Mouse (Mus musculus) CD4-positive, CD25-positive, alpha-beta regulatory T cell, adult 2 months (primary cell): Measurements from ENCODE around the gene Gm28043.

ENCODE experiments used
- DNase-seq: peaks from one replicate; pipeline ENCODE4 v3.0.0-alpha.2; 2012; ENCODE audit warnings: low read depth, low spot score

Gm28043 gene

DNA sequence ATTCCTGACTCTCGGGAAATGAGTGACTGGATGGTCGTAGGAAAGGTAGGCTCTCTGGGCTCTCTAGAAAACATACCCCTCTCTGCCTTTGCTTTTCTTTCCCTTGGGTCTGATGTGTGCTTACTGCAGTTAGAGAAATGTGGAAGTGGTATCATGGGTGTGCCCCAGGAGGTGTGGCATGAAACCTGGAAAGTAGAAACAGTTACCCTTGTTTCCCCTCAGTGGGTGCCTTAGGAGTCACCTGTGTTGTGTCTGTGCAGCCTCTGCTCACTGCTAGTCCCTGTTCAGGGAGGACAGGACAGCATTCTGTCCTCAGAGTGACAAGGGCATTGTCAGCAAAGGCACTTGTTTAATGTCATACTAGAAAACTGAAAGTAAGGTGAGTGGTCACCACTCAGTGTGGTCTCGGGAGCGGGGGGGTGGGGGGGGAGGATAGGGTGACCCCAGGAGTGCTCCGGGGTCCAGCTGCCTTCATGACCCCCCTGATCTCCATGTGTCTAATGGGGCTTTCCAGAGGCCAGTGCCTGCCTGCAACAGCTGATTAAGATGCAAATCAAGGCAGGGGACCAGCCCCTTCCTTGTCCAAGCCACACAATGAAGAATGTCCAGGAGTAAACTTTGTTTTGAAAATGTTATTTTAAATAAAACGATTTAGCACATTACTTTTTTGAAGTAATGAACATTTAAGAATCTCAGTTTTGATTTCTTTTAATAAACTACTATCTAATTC, 64.5 kb downstream of the Gm28043 start:
- no peak for DNase-seq

DNA sequence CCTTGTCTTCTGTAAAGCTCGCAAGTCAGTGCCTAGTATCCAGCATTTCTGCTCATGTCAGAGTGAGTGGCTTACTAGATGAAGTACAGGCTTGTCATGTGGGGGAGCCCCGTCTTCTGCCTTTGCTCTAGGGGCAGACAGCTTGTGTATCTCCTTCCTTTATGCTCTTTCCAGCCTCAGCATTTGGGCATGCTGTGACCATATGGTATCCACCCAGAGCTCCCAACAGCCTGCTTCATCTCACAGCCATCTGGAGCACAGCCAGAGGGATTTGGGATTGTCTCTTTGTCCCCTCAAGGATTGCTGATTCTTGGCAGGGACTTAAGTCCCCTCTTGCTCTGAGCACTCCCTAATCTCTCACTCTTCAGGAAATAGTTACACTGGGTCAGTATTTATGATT, 65.5 kb downstream of the Gm28043 start:
- no peak for DNase-seq

DNA sequence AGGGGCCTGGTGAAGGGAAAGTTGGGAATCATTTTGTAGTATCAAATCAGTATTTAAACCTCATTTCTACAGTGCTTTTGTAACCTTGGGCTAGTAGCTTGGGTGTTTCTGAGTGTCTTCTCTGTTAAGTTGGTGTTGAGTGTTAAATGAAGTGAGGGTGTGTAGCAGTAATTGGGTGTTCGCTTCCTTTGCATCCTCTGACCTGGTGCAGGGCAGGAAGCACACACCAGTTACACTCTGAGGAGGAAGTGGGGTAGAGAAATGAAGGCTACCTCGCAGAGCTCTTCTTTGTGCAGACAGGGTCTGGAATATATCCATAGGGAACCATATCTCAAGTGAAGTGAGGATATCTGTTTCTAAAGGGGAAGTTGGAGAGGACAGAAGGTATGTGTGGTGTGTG, 66.2 kb downstream of the Gm28043 start:
- DNase-seq, result no peak

DNA sequence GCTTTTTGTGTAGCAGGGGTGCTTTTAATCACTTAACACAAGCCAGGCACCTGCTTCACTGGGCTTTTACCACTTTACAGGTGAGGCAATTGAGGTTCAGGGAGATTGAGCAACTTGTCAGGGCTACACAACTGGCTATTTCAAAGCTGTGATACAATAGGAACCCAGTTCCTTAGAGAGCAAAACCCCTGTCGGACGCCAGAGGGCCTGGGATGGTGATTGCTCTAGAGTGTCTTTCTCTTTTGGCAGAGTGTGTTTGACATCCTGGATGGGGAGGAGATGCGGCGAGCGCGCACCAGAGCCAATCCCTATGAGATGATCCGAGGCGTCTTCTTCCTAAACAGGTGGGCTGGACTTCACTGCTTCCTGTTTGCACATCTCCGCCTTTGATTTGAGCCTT, 67.0 kb downstream of the Gm28043 start:
- no peak for DNase-seq

DNA sequence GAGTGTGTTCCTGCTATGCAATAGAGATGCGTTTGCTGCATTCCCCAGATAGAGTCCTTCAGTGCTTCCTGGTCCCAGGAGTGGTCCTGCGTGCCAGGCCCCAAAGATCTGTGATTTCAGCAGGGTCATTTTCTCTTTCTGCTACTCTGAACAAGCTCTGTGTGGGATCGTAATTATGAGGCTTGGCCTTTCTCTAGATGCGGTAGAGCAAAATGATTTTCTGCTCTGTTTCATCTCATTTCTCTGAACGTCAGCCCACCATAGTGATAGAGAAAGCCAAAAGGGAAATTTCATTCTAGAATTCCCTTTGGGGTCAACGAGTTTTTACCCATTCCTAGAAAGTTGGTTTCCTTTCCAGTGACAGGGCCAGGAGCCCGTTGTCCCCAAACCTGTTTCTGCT, 67.6 kb downstream of the Gm28043 start:
- no peak for DNase-seq

DNA sequence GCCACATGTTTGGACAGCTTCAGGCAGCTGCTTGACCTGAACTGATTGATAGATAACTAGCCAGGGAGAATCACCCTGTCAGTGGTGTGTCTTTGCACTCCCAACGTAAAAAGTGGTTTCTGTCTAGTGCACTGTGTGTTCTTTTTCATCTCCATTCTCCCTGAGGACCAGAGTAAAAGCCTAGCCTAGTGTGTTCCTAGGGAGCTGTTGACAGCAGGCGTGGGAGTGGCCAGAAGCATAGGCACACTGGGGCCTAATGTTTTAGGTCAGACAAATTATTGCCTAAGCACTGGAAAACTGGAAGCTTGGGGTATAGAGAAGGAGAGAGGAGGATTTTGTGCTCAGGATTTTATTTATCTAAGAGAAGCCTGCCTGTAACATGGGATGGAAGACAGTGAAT, 68.5 kb downstream of the Gm28043 start:
- DNase-seq, result no peak

DNA sequence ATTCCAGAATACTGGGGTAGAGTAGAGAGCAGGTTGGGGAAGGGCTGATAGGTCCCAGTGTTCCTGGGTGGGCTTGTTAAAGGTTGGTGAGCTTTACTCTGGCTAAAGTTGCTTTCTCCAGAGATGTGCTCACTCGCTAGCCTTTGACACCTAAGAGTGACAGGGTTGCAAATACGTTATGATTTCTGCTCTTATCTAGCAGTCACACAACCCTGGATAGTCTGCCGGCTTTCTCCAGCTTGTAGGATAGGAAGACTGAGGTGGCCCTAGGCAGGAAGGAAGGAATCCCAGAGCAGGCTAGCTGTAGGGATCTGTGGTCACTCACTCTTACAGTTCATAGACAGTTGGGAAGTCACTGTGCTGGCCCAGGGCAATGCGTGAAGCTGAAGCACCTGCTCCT, 69.6 kb downstream of the Gm28043 start:
- no peak for DNase-seq

DNA sequence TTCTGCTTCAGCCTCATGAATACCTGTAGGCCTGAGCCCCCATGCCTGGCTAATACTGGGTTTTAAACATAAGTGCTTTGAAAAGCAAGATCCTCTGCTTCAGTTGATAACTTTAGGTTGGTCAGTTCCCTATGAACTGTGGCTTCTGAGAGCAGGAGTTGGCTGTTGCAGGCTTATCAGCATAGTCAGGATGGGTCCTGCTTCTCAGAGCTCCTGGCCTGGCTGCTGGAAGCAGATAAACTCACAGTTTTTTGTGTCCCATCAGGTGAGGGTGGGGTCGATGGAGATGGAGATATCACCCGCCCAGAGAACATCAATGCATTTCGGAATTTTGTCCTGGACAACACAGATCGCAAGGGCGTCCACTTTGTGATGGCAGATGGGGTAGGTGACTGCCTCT, 72.1 kb downstream of the Gm28043 start:
- DNase-seq, result no peak

DNA sequence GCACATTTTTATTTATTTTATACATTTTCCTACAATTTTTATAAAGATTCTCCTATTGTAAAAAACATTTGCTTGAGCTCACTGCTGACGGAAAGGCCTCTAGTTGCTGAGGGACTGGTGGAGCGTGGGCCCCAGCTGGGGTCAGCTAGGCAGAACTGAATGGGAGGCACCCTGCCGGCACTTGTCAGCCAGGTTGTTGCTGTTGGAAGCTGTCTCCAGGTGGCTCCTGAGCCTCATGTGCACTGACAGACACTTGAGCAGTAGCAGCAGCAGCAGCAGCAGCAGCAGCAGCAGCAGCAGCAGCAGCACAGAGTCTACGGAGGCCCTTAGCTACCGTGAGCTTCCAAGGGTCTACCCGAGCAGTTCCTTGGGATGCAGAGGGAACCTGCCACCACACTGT, 72.7 kb downstream of the Gm28043 start:
- DNase-seq, result no peak

DNA sequence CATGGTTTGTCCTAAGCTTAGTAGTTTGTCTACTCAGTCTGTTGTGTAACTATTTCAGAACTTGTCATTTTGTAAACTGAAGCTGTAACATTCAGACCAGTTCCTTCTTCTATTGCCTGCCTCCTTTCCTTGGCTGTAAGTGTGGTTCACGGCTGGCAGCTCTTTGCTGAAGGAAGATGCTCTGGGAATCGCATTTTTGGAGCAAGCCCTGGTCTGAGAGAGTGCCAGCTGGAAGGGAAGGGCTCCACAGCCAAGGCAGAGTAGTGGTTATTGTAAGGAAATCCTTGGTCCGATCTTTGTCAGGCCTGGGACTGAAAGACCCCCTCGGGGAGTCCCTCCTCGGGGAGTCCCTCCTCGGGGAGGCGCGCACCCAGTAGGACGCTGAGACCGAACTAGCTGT, 73.9 kb downstream of the Gm28043 start:
- no peak for DNase-seq

DNA sequence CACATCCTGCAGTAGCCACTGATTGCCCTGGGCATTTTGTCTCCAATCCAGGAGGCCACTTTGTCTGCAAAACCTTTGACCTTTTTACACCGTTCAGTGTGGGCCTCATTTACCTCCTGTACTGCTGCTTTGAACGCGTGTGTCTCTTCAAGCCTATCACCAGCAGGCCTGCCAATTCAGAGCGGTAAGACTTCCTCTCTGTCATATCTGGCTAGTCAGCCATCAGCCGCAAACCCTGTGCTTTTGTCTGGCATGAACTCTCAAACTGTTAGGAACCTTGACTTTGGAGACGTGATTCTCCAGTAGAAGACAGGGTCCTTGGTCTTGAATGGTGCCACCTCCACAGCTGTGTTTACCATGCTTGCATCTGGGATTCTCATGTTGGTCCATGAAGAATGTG, 75.6 kb downstream of the Gm28043 start:
- no peak for DNase-seq

DNA sequence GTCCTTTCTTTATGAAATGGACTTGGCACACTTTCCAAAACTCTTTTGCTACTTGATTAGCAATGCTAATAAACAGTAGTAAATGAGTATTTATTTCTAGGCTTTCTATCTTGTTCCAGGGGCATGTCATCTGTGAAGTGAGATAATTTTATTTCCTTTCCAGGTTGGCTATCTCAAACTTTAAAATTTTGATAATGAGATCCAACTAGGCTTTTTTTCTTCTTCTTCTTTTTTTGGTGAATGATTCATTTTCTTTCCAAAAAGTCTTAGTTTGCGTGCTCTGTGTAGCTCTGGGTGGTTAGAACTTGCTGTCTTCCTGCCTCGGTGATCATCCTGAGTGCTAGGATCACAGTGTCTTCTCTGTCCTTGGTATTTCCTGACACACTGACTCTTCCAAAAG, 78.2 kb downstream of the Gm28043 start:
- DNase-seq, result no peak

DNA sequence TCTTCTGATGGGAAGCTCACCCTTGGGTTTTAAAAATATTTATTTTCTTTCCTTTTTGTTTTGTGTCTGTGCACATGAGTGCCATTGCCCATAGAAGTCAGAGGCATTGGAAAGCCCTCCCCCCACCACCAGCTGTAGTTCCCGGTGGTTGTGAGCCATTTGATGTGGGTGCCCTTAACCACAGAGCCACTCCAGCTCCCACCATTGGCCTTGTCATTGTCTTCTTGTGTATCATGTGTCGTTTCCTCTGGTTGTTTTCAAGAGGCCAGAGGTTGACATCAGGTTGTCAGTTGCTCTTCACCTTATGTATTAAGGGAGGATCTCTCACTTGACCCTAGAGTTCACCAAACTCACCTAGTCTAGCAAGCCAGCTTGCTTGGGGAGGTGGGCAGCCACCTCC, 78.9 kb downstream of the Gm28043 start:
- peak; percentile 28 for DNase-seq

DNA sequence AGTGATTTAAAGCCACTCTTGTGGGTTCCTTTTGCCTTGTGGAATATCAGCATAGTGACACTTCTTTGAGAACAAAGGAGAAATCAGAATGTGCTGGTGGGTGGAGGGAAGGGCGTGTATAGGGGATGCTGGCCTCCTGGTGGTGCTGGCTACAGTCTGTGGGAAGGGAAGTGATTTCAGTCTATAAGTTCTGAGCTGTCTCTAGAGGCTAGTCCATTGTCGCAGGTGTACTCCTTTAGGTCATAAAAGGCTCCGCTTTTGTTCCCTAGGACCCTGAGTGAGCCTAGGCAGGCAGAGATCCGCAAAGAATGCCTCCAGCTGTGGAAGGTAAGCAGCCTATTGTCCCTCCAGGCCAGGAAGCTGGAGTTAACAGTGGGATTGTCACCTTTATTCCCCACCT, 79.8 kb downstream of the Gm28043 start:
- no peak for DNase-seq

DNA sequence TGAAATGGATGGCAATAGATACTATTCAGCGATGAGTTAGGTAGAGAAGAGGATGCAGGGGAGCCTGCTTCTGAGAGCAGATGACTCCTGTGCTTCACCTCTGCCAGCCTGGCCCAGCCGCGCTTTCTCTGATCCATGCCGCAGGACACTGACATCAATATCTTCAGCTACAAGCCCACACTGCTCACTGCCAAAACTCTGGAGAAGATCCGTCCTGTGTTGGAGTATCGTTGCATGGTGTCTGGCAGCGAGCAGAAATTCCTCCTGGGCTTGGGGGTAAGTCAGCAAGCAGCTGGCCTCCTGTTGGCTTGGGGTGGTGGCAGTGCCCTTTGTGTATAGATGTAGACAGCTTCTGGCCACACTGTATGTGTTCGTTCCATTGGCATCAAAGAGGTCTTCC, 82.3 kb downstream of the Gm28043 start:
- no peak for DNase-seq

DNA sequence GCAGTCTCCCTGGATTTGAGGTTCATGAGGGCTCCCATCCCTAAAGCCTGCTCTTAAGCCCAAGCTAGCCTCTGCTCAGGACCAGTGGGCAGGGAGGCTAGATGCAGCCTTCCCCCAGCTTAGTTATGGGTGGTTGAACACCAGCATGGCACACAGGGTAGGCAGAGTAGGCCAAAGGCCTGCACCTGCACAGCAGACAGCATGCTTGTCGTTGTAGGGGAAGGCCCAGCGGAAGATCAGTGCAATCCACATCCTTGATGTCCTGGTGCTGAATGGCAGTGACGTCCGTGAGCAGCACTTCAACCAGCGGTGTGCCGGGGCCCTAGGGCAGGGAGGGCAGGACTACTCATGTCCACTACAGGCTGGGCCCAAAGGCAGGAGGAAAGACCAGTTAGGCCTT, 83.7 kb downstream of the Gm28043 start:
- DNase-seq, result no peak

DNA sequence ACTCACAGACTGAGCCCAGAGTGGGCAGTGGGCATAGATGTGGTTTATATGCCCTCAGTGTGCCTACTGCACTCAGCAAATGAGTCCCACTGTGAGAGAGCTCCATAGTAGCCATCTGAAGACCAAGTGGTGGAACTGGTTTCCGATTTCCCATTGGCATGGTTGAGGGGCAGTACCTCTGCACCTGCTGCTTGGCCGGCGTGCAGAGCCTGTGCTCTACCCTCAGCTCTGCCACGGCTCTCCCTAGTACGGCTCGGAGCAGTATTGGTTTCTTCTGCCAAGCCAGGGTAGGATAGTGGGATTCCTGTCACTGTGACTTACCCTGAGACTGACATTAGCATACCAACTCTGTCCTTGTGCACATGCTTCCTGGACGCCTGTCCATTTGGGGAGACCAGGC, 85.9 kb downstream of the Gm28043 start:
- DNase-seq, result no peak

DNA sequence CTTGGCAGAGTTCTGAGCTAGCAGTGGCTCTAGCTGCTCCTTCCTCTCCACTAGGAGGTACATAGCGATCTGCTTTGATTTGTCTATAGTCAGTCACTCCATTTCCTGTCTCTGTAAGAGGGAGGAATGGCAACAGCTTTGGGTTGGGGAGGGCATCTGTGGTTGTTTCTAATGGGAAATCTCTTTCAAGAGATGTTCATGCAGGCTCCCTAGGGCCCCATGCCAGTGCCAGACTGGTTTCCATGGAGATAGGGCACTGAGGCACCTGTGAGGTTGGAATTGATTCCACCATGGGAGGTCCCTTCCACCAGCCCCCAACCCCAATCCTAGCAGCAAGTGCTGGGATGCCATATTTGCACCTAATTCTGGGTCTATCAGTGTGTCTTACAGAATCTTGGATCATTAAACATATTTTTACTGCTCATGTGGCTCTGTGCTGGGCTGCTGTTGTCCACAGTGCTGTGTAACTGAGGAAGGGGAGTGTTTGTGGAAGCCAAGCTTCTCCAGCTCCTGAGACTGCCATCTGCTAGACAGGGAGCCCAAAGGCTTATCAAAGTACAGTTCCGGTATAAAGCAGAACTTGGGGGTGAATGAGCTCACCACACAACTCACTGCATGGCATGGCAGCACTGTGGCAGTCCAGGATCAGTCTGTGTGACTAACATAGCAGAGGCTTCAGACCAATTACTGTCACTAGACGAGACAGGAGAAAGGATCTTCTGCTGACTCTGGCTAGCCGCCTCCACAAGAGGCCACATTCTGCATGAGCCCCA, 88.4 kb downstream of the Gm28043 start:
- no peak for DNase-seq

DNA sequence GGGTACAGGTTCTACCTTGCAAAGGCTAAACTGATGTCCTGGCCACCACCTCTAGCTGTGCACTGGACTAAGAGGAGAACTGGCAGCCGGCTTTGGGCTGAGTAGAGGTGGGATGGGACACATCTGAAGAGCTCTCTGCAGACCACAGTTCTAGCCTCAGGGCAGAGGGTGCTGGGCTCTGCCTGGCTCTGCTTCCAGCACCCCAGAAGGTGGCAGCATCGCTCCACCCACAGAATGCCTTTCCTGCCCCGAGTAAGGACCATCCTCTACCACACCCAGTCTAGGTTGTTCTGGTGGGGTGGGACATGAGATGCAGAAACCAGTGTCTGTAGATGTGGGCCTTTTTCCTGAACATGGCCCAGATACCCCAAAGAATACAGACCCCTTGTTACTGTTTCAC, 90.1 kb downstream of the Gm28043 start:
- peak; percentile 71 for DNase-seq

DNA sequence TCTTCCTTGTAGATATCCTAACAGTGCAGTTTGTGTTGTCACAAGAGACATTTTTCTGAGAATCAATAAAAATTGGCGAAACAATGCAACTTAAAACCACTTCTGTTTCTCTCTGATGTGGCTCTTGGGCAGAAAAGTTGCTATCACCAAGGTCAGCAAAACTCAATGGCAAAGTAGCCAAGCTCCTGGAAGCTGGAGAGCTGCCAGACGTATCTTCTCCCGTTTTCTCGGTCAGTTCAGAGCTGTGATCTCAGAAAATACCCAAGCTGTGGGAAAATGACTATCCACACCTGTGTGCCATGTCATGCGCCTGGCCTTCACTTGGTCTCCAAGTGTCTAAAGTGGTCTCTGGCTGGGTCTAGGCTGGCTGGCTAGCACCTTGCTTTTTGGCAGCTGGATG, 91.2 kb downstream of the Gm28043 start:
- no peak for DNase-seq

DNA sequence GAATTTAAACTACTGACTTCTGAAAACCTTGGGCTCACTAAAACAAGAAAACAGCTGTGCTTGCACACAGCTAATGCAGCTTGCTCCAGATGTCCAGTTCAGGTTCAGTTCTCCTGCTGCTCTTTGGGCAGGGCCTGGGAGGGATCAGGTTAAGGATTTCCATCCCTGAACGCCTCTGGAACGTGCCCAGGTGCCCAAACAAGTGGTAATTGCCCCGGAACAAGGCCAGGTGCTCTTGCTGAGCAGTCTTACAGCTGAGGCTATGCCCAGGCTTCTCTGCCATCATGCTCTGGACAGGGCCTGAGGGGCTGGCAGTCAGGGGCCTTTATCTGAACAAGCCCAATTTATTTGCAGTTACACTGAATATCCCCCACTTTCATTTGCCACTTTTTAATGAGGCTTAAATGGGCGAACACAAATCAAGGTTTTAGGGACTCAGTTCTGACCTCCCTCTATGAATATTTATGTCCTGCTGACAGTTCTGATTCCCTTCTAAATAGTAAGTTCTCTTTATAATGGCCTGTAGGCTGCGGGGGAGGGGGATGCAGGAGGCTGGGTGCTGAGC, 92.4 kb downstream of the Gm28043 start:
- DNase-seq, result no peak

DNA sequence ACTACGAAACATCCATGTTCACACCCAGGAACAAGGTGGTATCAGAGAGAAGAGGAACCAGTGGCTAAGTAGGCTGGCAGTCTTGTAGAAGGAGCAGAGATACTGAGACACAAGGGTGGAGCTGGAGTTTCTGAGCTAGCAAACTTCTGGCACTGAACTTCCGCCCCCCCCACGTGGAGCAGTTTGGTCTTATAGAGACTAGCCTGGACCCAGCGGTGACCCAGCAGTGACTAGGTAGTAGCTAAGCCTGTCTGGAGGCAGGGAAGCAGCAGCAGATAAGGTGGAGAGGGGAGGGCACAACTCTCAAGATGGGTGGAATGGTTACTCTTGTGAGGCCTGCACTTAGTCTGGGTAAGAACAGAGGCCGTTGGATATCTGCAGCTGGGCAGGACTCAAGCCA, 94.1 kb downstream of the Gm28043 start:
- DNase-seq, result no peak

DNA sequence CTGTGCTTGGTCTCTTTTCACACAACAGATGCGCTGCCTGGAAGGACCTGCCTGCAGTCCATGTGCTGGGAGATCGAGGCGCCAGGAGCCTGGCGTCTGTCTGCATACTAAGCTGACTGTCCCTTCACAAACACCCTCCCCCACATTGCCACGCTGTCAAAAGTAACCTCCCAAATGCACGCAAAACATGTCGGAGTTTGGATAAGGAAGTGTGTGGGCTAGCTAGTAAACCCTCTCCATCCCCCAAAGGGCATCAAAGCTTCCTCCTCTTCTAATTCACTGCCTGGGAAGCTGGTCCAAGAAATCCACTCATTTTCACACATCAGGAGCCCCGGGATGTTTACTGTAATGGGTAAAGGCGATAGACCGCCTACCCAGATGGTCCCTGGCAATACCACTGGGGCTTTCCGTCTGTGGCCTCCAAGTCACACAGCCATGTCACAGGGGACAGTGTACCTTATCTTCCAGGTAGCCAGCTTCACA, 95.9 kb downstream of the Gm28043 start:
- no peak for DNase-seq
